Mouse (Mus musculus): ENCODE measurements around the gene Commd8.

Gene Commd8

GRCm38 (mm10) chr5:72167594-72168284 is at the start of gene Commd8:
Gene Commd8 (minus strand): TSS chr5:72168189.
- DNase-seq (ENCODE audit: low spot score) = peak; percentile 99

- no peak for DNase-seq (ENCODE audit: low spot score)
These were observed 43.8 kb upstream of the Commd8 start for GRCm38 (mm10) chr5:72211741-72212140.

- DNase-seq (ENCODE audit: low spot score) = no peak
These were observed 42.8 kb upstream of the Commd8 start for GRCm38 (mm10) chr5:72210812-72211139.

GRCm38 (mm10) chr5:72210123-72210811 is 42.3 kb upstream of the Commd8 start:
- no peak for DNase-seq (ENCODE audit: low spot score)

- DNase-seq (ENCODE audit: low spot score) = no peak
These were observed 40.5 kb upstream of the Commd8 start for GRCm38 (mm10) chr5:72208515-72208914.

- DNase-seq (ENCODE audit: low spot score) = no peak
These were observed 37.3 kb upstream of the Commd8 start for GRCm38 (mm10) chr5:72205271-72205670.

GRCm38 (mm10) chr5:72204507-72204906 is 36.5 kb upstream of the Commd8 start:
- DNase-seq (ENCODE audit: low spot score) = no peak

- peak; percentile 58 for DNase-seq (ENCODE audit: low spot score)
These were observed 35.7 kb upstream of the Commd8 start for GRCm38 (mm10) chr5:72203734-72204073.

GRCm38 (mm10) chr5:72203028-72203733 is 35.2 kb upstream of the Commd8 start:
- peak; percentile 91 for DNase-seq (ENCODE audit: low spot score)

GRCm38 (mm10) chr5:72202016-72202415 is 34.0 kb upstream of the Commd8 start:
- DNase-seq (ENCODE audit: low spot score) = no peak

GRCm38 (mm10) chr5:72201600-72201999 is 33.6 kb upstream of the Commd8 start:
- no peak for DNase-seq (ENCODE audit: low spot score)

GRCm38 (mm10) chr5:72195442-72195841 is 27.5 kb upstream of the Commd8 start:
- DNase-seq (ENCODE audit: low spot score) = peak; percentile 24

GRCm38 (mm10) chr5:72191932-72192331 is 23.9 kb upstream of the Commd8 start:
- DNase-seq (ENCODE audit: low spot score) = no peak

- no peak for DNase-seq (ENCODE audit: low spot score)
These were observed 23.2 kb upstream of the Commd8 start for GRCm38 (mm10) chr5:72191154-72191553.

GRCm38 (mm10) chr5:72184437-72185100 is 16.6 kb upstream of the Commd8 start:
- DNase-seq (ENCODE audit: low spot score) = no peak

- DNase-seq (ENCODE audit: low spot score) = no peak
These were observed 15.9 kb upstream of the Commd8 start for GRCm38 (mm10) chr5:72183929-72184328.

- DNase-seq (ENCODE audit: low spot score) = no peak
These were observed 14.8 kb upstream of the Commd8 start for GRCm38 (mm10) chr5:72182804-72183203.

GRCm38 (mm10) chr5:72181194-72181593 is 13.2 kb upstream of the Commd8 start:
- DNase-seq (ENCODE audit: low spot score) = no peak

- no peak for DNase-seq (ENCODE audit: low spot score)
These were observed 7.5 kb upstream of the Commd8 start for GRCm38 (mm10) chr5:72175530-72175929.

- DNase-seq (ENCODE audit: low spot score) = no peak
These were observed 7.1 kb upstream of the Commd8 start for GRCm38 (mm10) chr5:72175050-72175449.

- DNase-seq (ENCODE audit: low spot score) = no peak
These were observed 5.5 kb upstream of the Commd8 start for GRCm38 (mm10) chr5:72173521-72173920.

GRCm38 (mm10) chr5:72172675-72173074 is 4.7 kb upstream of the Commd8 start:
- DNase-seq (ENCODE audit: low spot score) = peak; percentile 85

- DNase-seq (ENCODE audit: low spot score) = no peak
These were observed 2.1 kb upstream of the Commd8 start for GRCm38 (mm10) chr5:72170067-72170466.

Data from adipocyte (in vitro differentiated cells).